Mouse (Mus musculus): ENCODE measurements around the gene Hk2.

- TF ChIP-seq POLR2A (IDR thresholded peaks at IDR 0.05; ENCODE audit: extremely low read depth, insufficient read depth, low read length) (no peak), CTCF (IDR thresholded peaks at IDR 0.05; ENCODE audit: extremely low read depth, insufficient read depth, low read length) (no peak)
These were observed 47.0 kb downstream of the Hk2 start for GRCm38 (mm10) chr6:82727206-82727605.

All from cortical plate, adult 2 months (tissue).